Mouse (Mus musculus) urinary bladder, postnatal 10 days (tissue): ENCODE measurements around the gene Rnf2.

Source experiments
- DNase-seq: peaks from one replicate; pipeline ENCODE4 v3.0.0; 2022; ENCODE audit warnings: low spot score

The Rnf2 gene

GRCm38 (mm10) chr1:151500531-151501361 is at the start of gene Rnf2:
Rnf2 (minus strand) TSS chr1:151500955.
- DNase-seq, result peak; percentile 68

GRCm38 (mm10) chr1:151549794-151550193 is 49.0 kb upstream of the Rnf2 start:
- DNase-seq, result no peak

GRCm38 (mm10) chr1:151548896-151549610 is 48.3 kb upstream of the Rnf2 start:
- no peak for DNase-seq

GRCm38 (mm10) chr1:151545571-151545970 is 44.8 kb upstream of the Rnf2 start:
- DNase-seq, result no peak

GRCm38 (mm10) chr1:151544581-151544980 is 43.8 kb upstream of the Rnf2 start:
- no peak for DNase-seq

DNA sequence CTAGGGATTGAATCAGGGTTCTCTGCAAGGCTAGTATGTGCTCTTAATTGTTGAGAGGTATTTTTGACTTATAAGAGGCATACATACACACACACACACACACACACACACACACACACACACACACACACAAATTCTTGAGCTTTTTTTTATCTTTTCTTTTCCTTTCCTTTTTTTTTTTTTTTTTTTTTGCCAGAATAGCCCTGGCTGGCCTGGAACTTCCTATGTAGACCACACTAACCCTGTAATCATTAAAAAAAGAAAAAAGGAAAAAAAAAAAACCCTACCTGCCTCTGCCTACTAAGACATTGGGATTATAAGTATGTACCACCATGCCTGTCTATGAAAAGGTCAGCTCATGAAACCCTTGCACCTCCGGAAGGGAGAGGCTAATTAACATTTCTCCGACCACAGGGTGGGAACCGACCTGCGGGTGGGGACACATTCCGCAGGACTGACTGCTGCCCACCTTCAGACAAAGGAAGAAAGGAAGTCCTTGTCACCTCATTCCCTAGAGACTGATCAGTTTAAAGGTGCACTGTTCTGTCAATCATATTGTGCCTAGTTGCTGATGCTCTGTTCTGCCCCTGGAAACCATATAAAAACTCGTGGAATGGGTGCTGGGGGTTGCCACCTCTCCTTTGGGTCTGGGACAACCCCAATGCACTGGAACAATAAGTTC is 43.2 kb upstream of the Rnf2 start:
- DNase-seq, result no peak

GRCm38 (mm10) chr1:151526701-151527100 is 25.9 kb upstream of the Rnf2 start:
- no peak for DNase-seq

- DNase-seq, result no peak
These were observed 17.0 kb upstream of the Rnf2 start for GRCm38 (mm10) chr1:151517571-151518250.

GRCm38 (mm10) chr1:151516871-151517270 is 16.1 kb upstream of the Rnf2 start:
- no peak for DNase-seq

DNA sequence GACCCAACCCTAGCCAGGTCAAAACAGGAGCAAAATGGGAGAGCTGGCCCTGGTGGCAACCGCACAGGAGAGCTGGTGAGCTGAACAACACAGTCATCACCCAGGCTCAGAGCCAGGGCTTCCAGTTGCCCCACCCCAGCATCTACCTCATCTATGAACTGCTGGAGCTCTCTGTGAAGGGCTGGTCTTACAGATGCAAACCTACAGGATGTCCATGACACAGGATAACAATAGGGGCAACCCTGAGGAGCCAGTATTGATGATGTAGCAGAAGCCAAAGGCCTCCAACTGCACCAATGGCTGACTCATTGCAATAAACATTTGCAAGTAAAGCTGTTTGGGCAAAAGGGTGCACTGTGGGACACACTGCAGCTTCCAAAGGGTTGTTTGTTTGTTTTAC is 15.0 kb upstream of the Rnf2 start:
- DNase-seq, result no peak

DNA sequence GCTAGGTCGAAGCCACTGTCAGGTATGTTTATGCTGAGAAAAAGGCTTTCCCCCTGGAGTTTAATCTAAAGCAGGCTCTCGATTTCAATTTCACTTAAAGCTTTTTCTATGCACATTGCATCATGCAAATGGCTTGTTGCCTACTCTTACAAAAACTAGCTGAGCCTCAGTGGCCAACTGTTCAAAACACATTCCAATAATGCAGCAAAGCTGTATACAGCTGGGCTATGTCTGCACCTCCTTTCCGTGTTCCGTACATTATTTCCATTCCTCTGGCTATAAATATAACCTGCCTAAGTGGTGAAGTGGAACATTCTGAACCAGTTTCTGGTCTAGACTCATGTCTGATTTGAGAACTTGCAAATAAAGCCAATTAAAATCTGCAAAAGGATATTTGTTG is 13.4 kb upstream of the Rnf2 start:
- DNase-seq, result no peak

DNA sequence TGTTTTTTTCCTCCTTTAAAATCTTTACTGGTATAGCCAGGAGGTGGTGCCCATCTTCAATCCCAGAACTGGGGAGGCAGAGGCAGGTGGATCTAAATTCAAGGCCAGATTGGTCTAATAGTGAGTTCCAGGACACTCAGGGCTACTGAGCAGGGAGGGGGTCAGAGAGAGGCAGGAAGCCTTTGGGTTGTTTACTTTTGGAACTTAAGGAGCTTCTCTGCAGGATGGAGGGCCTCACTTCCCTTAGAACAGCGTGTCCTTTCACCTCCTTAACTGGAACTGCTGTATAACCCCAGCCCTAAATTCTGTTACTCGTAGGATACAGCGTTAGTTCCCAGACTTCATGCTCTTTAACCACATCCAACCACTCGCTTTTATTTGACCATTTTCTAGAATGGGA is 10.1 kb upstream of the Rnf2 start:
- DNase-seq, result no peak

DNA sequence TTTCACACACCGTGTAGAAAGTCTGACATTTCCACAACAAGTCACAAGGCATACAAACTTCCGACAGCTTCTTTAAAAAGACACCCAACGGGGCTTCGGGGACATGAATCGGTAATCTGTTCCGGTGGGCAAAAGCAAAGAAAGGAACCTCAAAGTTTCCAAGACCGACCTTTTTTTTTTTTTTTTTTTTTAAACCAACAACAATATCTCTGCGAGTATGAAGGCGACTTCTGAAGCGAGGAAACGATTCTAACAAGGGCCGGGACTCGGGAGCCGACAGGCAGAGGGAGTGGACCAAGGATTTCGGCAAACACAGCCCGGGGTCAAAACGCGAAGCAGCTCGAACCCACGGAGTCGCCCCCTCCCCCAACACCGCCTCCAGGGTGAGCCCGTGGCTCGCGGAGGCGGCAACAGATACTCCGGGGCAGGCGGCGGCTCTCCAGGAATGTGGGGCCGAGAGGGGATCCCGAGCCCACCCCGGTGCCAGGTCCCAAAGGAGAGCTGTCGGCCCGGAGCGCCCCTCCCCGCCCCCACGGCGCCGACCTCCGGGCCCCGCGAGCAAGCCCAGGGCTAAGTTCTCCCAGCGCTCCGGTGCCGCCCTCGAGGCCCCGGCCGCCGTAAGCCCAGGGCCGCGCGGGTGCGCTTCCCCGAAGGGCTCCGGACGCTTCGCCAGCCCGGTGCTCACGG is 797 bp downstream of the Rnf2 start:
- DNase-seq, result peak; percentile 13

- no peak for DNase-seq
These were observed 2.4 kb downstream of the Rnf2 start for GRCm38 (mm10) chr1:151498381-151498780.

- no peak for DNase-seq
These were observed 2.8 kb downstream of the Rnf2 start for GRCm38 (mm10) chr1:151497942-151498341.

DNA sequence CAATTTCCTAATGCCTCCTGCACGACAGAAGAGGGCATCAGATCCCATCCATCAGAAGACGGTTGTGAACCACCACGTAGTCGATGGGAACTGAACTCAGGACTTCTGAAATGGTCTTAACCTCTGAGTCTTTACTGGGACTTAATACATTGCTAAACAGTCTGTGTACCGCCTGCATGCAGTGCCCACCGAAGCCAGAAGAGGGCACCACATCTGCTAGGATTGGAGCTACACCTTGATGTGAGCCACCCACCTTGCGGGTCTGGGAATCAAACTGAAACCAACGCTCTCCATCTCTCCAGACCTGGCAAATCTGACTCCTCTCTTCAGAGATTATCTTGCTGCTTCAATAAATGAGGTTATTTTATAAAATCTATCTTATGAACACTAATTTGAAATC is 3.7 kb downstream of the Rnf2 start:
- DNase-seq, result peak; percentile 20

DNA sequence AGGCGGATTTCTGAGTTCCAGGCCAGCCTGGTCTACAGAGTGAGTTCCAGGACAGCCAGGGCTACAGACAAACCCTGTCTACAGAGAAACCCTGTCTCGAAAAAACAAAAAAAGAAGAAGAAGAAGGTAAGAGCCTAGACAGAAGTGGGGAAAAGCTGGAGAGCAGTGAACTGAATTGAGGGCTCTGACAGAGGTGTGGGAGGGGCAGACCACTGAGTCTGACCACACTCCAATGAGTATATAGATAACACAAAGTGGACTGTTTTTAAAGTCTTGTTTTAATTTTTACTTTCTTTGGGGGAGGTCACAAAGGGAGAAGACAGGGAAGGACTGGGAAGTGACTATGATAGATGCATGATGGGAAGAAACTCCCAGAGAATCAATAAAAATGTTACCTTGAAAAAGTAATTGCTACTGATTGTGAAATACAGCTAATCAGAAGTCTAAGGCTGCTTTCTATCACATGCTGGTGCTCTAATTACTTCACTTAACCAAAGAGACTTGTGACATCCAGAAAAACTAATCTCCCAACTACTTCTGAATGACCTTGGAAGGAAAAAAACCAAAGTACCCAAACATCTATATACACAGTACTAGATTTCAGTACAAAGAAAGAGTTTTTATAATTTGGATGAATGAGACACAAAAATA is 5.0 kb downstream of the Rnf2 start:
- no peak for DNase-seq

- DNase-seq, result no peak
These were observed 6.0 kb downstream of the Rnf2 start for GRCm38 (mm10) chr1:151494711-151495110.

DNA sequence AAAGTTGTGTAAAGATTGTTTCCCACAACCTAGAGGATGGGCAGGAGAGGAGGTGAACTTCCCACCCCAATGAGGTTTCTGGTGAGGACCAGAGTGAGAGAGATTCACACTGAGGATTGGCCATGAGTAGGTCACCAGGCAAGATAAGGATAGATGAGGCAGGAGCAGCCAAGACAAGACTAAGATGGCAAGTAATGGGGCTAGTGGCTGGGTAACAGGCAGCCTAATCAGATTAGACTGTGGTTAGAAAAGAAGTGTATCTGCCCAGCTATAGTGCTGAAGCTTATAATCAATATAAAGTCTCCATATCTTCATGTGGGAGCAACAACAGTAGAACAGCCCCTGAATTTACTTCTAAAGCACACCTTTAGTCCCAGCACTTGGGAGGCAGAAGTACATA is 6.9 kb downstream of the Rnf2 start:
- DNase-seq, result no peak

DNA sequence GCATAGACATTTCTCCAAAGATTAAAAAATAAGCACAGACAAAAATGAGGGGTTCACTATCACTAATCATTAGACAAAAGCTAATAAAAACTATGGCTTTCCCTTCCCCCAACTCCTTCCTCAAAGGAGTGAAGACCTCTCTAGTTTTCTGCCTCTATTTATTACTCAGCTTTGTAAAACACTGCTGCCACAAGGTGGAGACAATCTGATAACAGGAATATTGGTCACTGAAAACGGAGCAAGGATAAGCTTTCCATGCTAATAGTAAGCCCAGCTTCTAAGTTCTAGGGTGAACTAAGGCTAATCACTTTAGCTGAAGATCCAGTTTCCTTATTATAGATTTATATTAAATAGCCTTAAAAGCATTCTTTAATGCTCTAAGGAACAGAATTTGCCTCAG is 8.3 kb downstream of the Rnf2 start:
- DNase-seq, result no peak

DNA sequence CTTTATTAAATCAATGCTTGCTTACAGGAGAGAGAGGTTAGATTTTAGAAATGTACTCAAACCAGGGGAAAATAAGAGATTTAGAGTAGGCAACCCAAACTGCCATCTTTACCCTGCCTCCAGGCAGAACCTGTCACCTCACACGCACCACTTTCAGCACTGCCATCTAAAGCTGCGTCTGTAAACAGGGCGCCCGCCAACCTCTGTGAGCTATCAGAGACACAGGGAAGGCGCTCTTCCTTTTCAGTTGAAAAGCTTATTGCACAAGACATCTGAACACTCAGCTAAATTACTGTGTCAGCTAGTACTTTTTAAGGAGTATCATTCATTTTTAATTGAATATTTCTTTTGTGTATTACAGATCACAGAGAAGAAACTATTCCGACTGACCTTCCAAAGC is 10.9 kb downstream of the Rnf2 start:
- DNase-seq, result no peak
